Mouse (Mus musculus) kidney, postnatal 0 days (tissue): ENCODE measurements around the gene Sgms1. TPM values are rescaled to one million over a fixed set of nuclear protein-coding genes. Genes with fewer than 3 reads are reported as not detected.

Source experiments
- ATAC-seq: fragments of 200-750 bp; cut with Nextera tagmentation; replicated peaks from 2 replicates; pipeline ENCODE4 v1.8.0; 2017; ENCODE audit warnings: low read depth, moderate number of reproducible peaks, moderate TSS enrichment, moderate library complexity; ENCODE audit not compliant: low FRiP score
- DNase-seq: peaks from one replicate; pipeline ENCODE4 v3.0.0-alpha.2; 2016; ENCODE audit warnings: low spot score
- H3K27ac ChIP-seq: fragments of 300-500 bp; sonication (generic); 2 replicates; pipeline ENCODE4 v1.5.1; 2014; ENCODE audit warnings: mild to moderate bottlenecking
- H3K27me3 ChIP-seq: fragments of 300-500 bp; sonication (generic); 2 replicates; pipeline ENCODE4 v1.6.1; 2014; ENCODE audit warnings: low read length, mixed read lengths; ENCODE audit not compliant: insufficient read depth
- H3K36me3 ChIP-seq: fragments of 300-500 bp; sonication (generic); 2 replicates; pipeline ENCODE4 v1.6.1; 2014; ENCODE audit warnings: low read length, mixed read lengths; ENCODE audit not compliant: insufficient read depth
- H3K4me1 ChIP-seq: fragments of 300-500 bp; sonication (generic); replicated peaks from 2 replicates; pipeline ENCODE4 v1.6.1; 2014; ENCODE audit warnings: antibody characterized with exemption, low read length, mixed read lengths; ENCODE audit not compliant: insufficient read depth
- H3K4me2 ChIP-seq: fragments of 300-500 bp; sonication (generic); 2 replicates; pipeline ENCODE4 v1.6.1; 2014; ENCODE audit warnings: mild to moderate bottlenecking, low read length, moderate library complexity, mixed read lengths
- H3K4me3 ChIP-seq: fragments of 300-500 bp; sonication (generic); replicated peaks from 2 replicates; pipeline ENCODE4 v1.5.1; 2014; ENCODE audit warnings: low read depth, low read length
- H3K9ac ChIP-seq: fragments of 300-500 bp; sonication (generic); 2 replicates; pipeline ENCODE4 v1.6.1; 2014; ENCODE audit warnings: low read depth, low read length
- H3K9me3 ChIP-seq: fragments of 300-500 bp; sonication (generic); replicated peaks from 2 replicates; pipeline ENCODE4 v1.6.1; 2016; ENCODE audit warnings: low read length, inconsistent platforms, mixed read lengths
- CTCF ChIP-seq: IDR thresholded peaks from 2 replicates; pipeline ENCODE4 v1.5.1; 2016; ENCODE audit warnings: antibody characterized with exemption, low read depth, mild to moderate bottlenecking, moderate library complexity
- WGBS: fragments of 180-500 bp; shearing (Covaris S2); extraction: QIAGEN DNeasy Blood & Tissue Kit; methylation state at CpG from one replicate; pipeline ENCODE4 v1.1.7; 2014; 5-methylcytosine and 5-hydroxymethylcytosine counted together
- polyA plus RNA-seq: library from polyadenylated mRNA; unstranded; fragments of >200 nt; fragmentation: Nextera tagmentation; extraction: Ambion mirVana; gene quantifications from 2 replicates; pipeline ENCODE4 v1.2.1, GENCODE M21; 2015

Gene Sgms1
- polyA plus RNA-seq, 1 experiment from 2014 or later = 42.4 TPM

GRCm38 (mm10) chr19:32225097-32225490, 164.4 kb downstream of the Sgms1 start:
- peak; percentile 27; the same call in 1 of the 2 replicates for TF ChIP-seq CTCF
- Histone ChIP-seq H3K4me2 (no peak overlapping the region), H3K4me1 (no peaks in the 10 kb centered on the region), H3K36me3 (no peaks in the 10 kb centered on the region), H3K27ac (no peak overlapping the region), H3K27me3 (no peaks in the 10 kb centered on the region), H3K9ac (no peak overlapping the region), H3K9me3 (no peaks in the 10 kb centered on the region), H3K4me3 (no peak overlapping the region)
- ATAC-seq = no peak
- no peak for DNase-seq
- WGBS = 71% methylated on average over 9 of the region's 9 CpGs

GRCm38 (mm10) chr19:32224318-32225096, 165.0 kb downstream of the Sgms1 start:
- Histone ChIP-seq H3K27me3 (no peaks in the 10 kb centered on the region), H3K4me2 (no peak overlapping the region), H3K27ac (no peak overlapping the region), H3K9me3 (no peaks in the 10 kb centered on the region), H3K4me3 (no peak overlapping the region), H3K36me3 (no peaks in the 10 kb centered on the region), H3K9ac (no peak overlapping the region), H3K4me1 (no peaks in the 10 kb centered on the region)
- ATAC-seq (no peak), DNase-seq (no peak)
- 82% methylated on average over 2 of the region's 2 CpGs for WGBS
- TF ChIP-seq CTCF = no peak

- H3K4me1 ChIP-seq = no peaks in the 10 kb centered on the region
- no peak for DNase-seq
- no peak for TF ChIP-seq CTCF
These were observed 165.8 kb downstream of the Sgms1 start for GRCm38 (mm10) chr19:32223751-32224174.

GRCm38 (mm10) chr19:32222083-32222482, 167.4 kb downstream of the Sgms1 start:
- no peak for TF ChIP-seq CTCF
- Histone ChIP-seq H3K27me3 (no peaks in the 10 kb centered on the region), H3K9me3 (no peaks in the 10 kb centered on the region), H3K4me3 (no peak overlapping the region), H3K4me2 (no peak overlapping the region), H3K4me1 (no peaks in the 10 kb centered on the region), H3K27ac (no peak overlapping the region), H3K9ac (no peak overlapping the region), H3K36me3 (no peaks in the 10 kb centered on the region)
- DNase-seq (no peak), ATAC-seq (no peak)
- 81% methylated on average over 11 of the region's 11 CpGs for WGBS

More at GRCm38 (mm10) chr19:32223751-32224174, 165.8 kb downstream of the Sgms1 start:
- no peak; the same call in 1 of the 2 replicates for ATAC-seq
- no peak overlapping the region for H3K9ac ChIP-seq
- H3K36me3 ChIP-seq = no peaks in the 10 kb centered on the region
- no peak overlapping the region for H3K4me2 ChIP-seq
- no peak overlapping the region for H3K4me3 ChIP-seq
- WGBS = 65% methylated on average over 3 of the region's 3 CpGs
- H3K9me3 ChIP-seq = no peaks in the 10 kb centered on the region
- H3K27ac ChIP-seq = no peak overlapping the region
- H3K27me3 ChIP-seq = no peaks in the 10 kb centered on the region

- no peak overlapping the region for H3K9ac ChIP-seq
- WGBS = 78% methylated on average over 2 of the region's 2 CpGs
- H3K4me1 ChIP-seq = no peaks in the 10 kb centered on the region
- DNase-seq (no peak), ATAC-seq (no peak)
- H3K9me3 ChIP-seq = no peaks in the 10 kb centered on the region
- H3K27ac ChIP-seq = no peak overlapping the region
- no peaks in the 10 kb centered on the region for H3K36me3 ChIP-seq
- H3K27me3 ChIP-seq = no peaks in the 10 kb centered on the region
- H3K4me2 ChIP-seq = no peak overlapping the region
- no peak overlapping the region for H3K4me3 ChIP-seq
- TF ChIP-seq CTCF = no peak
These were observed 168.5 kb downstream of the Sgms1 start for GRCm38 (mm10) chr19:32220991-32221390.

GRCm38 (mm10) chr19:32216710-32217109, 172.8 kb downstream of the Sgms1 start:
- H3K4me1 ChIP-seq = no peaks in the 10 kb centered on the region
- DNase-seq (no peak), ATAC-seq (no peak)
- H3K36me3 ChIP-seq = no peaks in the 10 kb centered on the region
- no peak overlapping the region for H3K4me2 ChIP-seq
- no peak overlapping the region for H3K9ac ChIP-seq
- WGBS = 97% methylated on average over 2 of the region's 2 CpGs
- H3K9me3 ChIP-seq = no peaks in the 10 kb centered on the region
- no peak for TF ChIP-seq CTCF
- no peaks in the 10 kb centered on the region for H3K27me3 ChIP-seq
- H3K4me3 ChIP-seq = no peak overlapping the region
- H3K27ac ChIP-seq = no peak overlapping the region
